Mouse (Mus musculus) bone marrow, adult 2 months (tissue): ENCODE data around the gene Sidt1.

ENCODE experiments used
- CTCF ChIP-seq: fragments of 200-500 bp; IDR thresholded peaks from 2 replicates; pipeline ENCODE4 v1.5.1; 2011; ENCODE audit warnings: low read length, control low read depth; ENCODE audit not compliant: control insufficient read depth, insufficient read depth
- POLR2A ChIP-seq: fragments of 200-500 bp; IDR thresholded peaks from 2 replicates; pipeline ENCODE4 v1.6.1; 2011; ENCODE audit warnings: low read depth, mild to moderate bottlenecking, control low read depth, low read length, borderline replicate concordance; ENCODE audit not compliant: control insufficient read depth

DNA sequence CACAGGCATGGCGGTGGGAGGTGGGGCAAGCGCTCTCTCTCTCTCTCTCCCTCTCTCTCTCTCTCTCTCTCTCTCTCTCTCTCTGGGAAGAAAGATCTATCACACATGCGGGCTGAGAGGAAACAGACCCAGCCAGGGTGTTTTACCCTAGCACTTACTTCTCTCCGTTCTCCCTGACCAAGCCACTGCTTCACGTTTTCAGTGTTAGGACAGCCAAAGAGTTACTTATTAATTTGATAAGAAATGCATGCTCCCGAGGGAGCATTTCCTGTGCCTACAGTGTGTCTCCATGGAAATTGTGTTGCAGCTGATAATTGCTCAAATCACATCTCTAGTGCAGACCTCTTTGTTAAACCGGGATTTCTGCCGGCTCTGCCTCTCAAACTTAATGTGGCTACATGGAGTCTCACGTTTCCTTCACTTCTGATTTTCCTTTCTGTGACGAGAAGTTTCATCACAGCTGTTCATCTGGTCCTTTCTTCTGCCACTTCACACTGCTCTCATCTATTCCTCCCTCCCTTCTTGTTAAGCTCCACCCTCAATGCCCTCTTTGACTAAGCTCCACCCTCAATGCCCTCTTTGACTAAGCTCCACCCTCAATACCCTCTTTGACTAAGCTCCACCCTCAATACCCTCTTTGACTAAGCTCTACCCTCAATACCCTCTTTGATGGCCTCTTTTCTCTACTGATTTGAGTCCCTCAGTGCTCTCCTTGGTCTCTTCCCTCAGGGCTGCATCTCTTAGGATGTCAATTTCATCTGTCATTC lies 30.7 kb downstream of the Sidt1 start:
- TF ChIP-seq CTCF (no peak), POLR2A (no peak)
